Mouse (Mus musculus): ENCODE results near the gene Lefty2. TPM values are rescaled to one million over a fixed set of nuclear protein-coding genes. Genes with fewer than 3 reads are reported as not detected.

Gene Lefty2
- total RNA-seq (2021) = 1 to 10 TPM; 1.4 to 2.0 TPM
- long read RNA-seq, experiment 1, partial matches to known transcripts = 0 of 1 reads
- long read RNA-seq, experiment 1, other reads (novel, unspliced or antisense) = 0 of 1 reads
- long read RNA-seq, experiment 2, partial matches to known transcripts = 1 of 1 reads
- long read RNA-seq, experiment 2, other reads (novel, unspliced or antisense) = 0 of 1 reads

GRCm38 (mm10) chr1:180892808-180893207, at the start of gene Lefty2:
Gene Lefty2 (plus strand): TSS chr1:180893108.
- H3K4me3 ChIP-seq = no peak within 1 kb of the TSS
- no peak within 1 kb of the TSS for H3K27ac ChIP-seq
- no peak for TF ChIP-seq CTCF (conservative IDR thresholded peaks at IDR 0.05)
- no peak for DNase-seq (ENCODE audit: low spot score in 2 of 2)

GRCm38 (mm10) chr1:180848114-180848510, 44.8 kb upstream of the Lefty2 start:
- peak; percentile 63 to 77 for DNase-seq (ENCODE audit: low spot score in 2 of 2)
- Histone ChIP-seq H3K4me3 (peak overlapping the region; percentile 56), H3K27ac (peak overlapping the region; percentile 99)
- peak; percentile 37 for TF ChIP-seq CTCF (conservative IDR thresholded peaks at IDR 0.05)

GRCm38 (mm10) chr1:180848511-180849241, 44.2 kb upstream of the Lefty2 start:
- no peak for TF ChIP-seq CTCF (conservative IDR thresholded peaks at IDR 0.05)
- Histone ChIP-seq H3K27ac (peak overlapping the region; percentile 99), H3K4me3 (peak overlapping the region; percentile 56)
- peak; percentile 29 to 30 for DNase-seq (ENCODE audit: low spot score in 2 of 2)

- Histone ChIP-seq H3K27ac (peak overlapping the region; percentile 99), H3K4me3 (peak overlapping the region; percentile 75)
- DNase-seq (ENCODE audit: low spot score in 2 of 2) = peak in 1 of 2 experiments; percentile 18
- no peak for TF ChIP-seq CTCF (conservative IDR thresholded peaks at IDR 0.05)
Measured at GRCm38 (mm10) chr1:180849701-180850301, 43.1 kb upstream of the Lefty2 start.

GRCm38 (mm10) chr1:180850316-180851270, 42.3 kb upstream of the Lefty2 start, which contains the start of gene Sde2:
Gene Sde2 (plus strand): TSS chr1:180851127.
- DNase-seq (ENCODE audit: low spot score in 2 of 2) = peak; percentile 100
- TF ChIP-seq CTCF (conservative IDR thresholded peaks at IDR 0.05) = no peak

GRCm38 (mm10) chr1:180858763-180859162, 34.1 kb upstream of the Lefty2 start:
- no peak for TF ChIP-seq CTCF (conservative IDR thresholded peaks at IDR 0.05)
- no peak overlapping the region for H3K4me3 ChIP-seq
- no peak for DNase-seq (ENCODE audit: low spot score in 2 of 2)
- H3K27ac ChIP-seq = no peak overlapping the region

More at GRCm38 (mm10) chr1:180850316-180851270, 42.3 kb upstream of the Lefty2 start, which contains the start of gene Sde2:
- Histone ChIP-seq H3K4me3 (peak within 1 kb of the TSS; percentile 75), H3K27ac (peak within 1 kb of the TSS; percentile 99)

GRCm38 (mm10) chr1:180860030-180860429, 32.9 kb upstream of the Lefty2 start:
- no peak for DNase-seq (ENCODE audit: low spot score in 2 of 2)
- no peak for TF ChIP-seq CTCF (conservative IDR thresholded peaks at IDR 0.05)
- Histone ChIP-seq H3K27ac (no peak overlapping the region), H3K4me3 (no peak overlapping the region)

GRCm38 (mm10) chr1:180863606-180864005, 29.3 kb upstream of the Lefty2 start:
- TF ChIP-seq CTCF (conservative IDR thresholded peaks at IDR 0.05) = peak; percentile 92
- Histone ChIP-seq H3K4me3 (no peak overlapping the region), H3K27ac (no peak overlapping the region)
- peak; percentile 15 to 42 for DNase-seq (ENCODE audit: low spot score in 2 of 2)

- no peak overlapping the region for H3K27ac ChIP-seq
- no peak for DNase-seq (ENCODE audit: low spot score in 2 of 2)
- H3K4me3 ChIP-seq = no peak overlapping the region
- TF ChIP-seq CTCF (conservative IDR thresholded peaks at IDR 0.05) = no peak
Measured at GRCm38 (mm10) chr1:180866001-180866400, 26.9 kb upstream of the Lefty2 start.

GRCm38 (mm10) chr1:180870122-180870650, 22.7 kb upstream of the Lefty2 start:
- no peak for TF ChIP-seq CTCF (conservative IDR thresholded peaks at IDR 0.05)
- Histone ChIP-seq H3K27ac (no peak overlapping the region), H3K4me3 (no peak overlapping the region)
- no peak for DNase-seq (ENCODE audit: low spot score in 2 of 2)

GRCm38 (mm10) chr1:180873861-180874484, 18.9 kb upstream of the Lefty2 start:
- H3K4me3 ChIP-seq = no peak overlapping the region

GRCm38 (mm10) chr1:180874615-180875014, 18.3 kb upstream of the Lefty2 start:
- Histone ChIP-seq H3K27ac (no peak overlapping the region), H3K4me3 (no peak overlapping the region)
- DNase-seq (ENCODE audit: low spot score in 2 of 2) = no peak
- no peak for TF ChIP-seq CTCF (conservative IDR thresholded peaks at IDR 0.05)

More at GRCm38 (mm10) chr1:180873861-180874484, 18.9 kb upstream of the Lefty2 start:
- DNase-seq (ENCODE audit: low spot score in 2 of 2) = no peak
- TF ChIP-seq CTCF (conservative IDR thresholded peaks at IDR 0.05) = peak; percentile 76
- no peak overlapping the region for H3K27ac ChIP-seq

All from layer of hippocampus, adult 2 months (tissue).